Mouse (Mus musculus): ENCODE data around the gene Rora. TPM values are rescaled to one million over a fixed set of nuclear protein-coding genes. Genes with fewer than 3 reads are reported as not detected.

Gene Rora
- polyA plus RNA-seq, 1 experiment: 24.1 TPM

DNA sequence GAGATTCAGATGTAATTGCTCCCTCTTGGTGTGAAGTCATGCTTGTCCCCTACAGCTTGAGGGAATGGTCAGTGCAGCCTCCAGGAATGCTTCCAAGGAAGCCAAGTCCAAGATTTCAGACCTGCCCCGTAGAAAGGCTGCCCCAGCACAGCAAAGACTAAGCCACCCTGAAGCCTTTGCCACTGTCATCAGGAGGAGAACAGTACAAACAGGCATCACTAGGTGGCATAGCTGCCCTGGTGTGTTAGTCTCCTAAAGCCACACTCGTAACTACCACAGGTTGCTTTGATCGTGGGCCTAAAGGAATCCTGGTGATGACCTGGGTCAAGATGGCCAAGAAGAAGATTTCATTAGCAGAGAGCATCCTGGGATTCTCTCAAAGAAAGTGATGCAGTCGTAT lies 176.3 kb downstream of the Rora start:
- H3K36me3 ChIP-seq (ENCODE audit: control insufficient read depth, insufficient read depth, low read length): no peaks in the 10 kb centered on the region
- H3K4me1 ChIP-seq (ENCODE audit: control insufficient read depth, insufficient read depth, low read length): no peaks in the 10 kb centered on the region
- no peaks in the 10 kb centered on the region for H3K27me3 ChIP-seq (ENCODE audit: control insufficient read depth, insufficient read depth, low read length)
- TF ChIP-seq CTCF (IDR thresholded peaks at IDR 0.05; ENCODE audit: control insufficient read depth, insufficient read depth, insufficient replicate concordance, low read depth, low read length) (0 out of 2 replicates have a peak, but pooled peaks have one; percentile 6), POLR2A (IDR thresholded peaks at IDR 0.05; ENCODE audit: control insufficient read depth, low read depth, low read length) (no peak)
- no peak overlapping the region for H3K4me3 ChIP-seq (ENCODE audit: control insufficient read depth, low read depth, low read length)
- no peak overlapping the region for H3K27ac ChIP-seq (ENCODE audit: control insufficient read depth, insufficient read depth, low read depth, low read length)

GRCm38 (mm10) chr9:68833323-68833722 lies 179.7 kb downstream of the Rora start:
- no peak overlapping the region for H3K27ac ChIP-seq (ENCODE audit: control insufficient read depth, insufficient read depth, low read depth, low read length)
- no peak for TF ChIP-seq CTCF (IDR thresholded peaks at IDR 0.05; ENCODE audit: control insufficient read depth, insufficient read depth, insufficient replicate concordance, low read depth, low read length)
- no peak for TF ChIP-seq POLR2A (IDR thresholded peaks at IDR 0.05; ENCODE audit: control insufficient read depth, low read depth, low read length)
- no peaks in the 10 kb centered on the region for H3K4me1 ChIP-seq (ENCODE audit: control insufficient read depth, insufficient read depth, low read length)
- no peak overlapping the region for H3K4me3 ChIP-seq (ENCODE audit: control insufficient read depth, low read depth, low read length)
- no peaks in the 10 kb centered on the region for H3K36me3 ChIP-seq (ENCODE audit: control insufficient read depth, insufficient read depth, low read length)
- H3K27me3 ChIP-seq (ENCODE audit: control insufficient read depth, insufficient read depth, low read length): no peaks in the 10 kb centered on the region

GRCm38 (mm10) chr9:68835037-68835649 lies 181.6 kb downstream of the Rora start:
- Histone ChIP-seq H3K4me3 (ENCODE audit: control insufficient read depth, low read depth, low read length) (no peak overlapping the region), H3K27me3 (ENCODE audit: control insufficient read depth, insufficient read depth, low read length) (no peaks in the 10 kb centered on the region), H3K4me1 (ENCODE audit: control insufficient read depth, insufficient read depth, low read length) (no peaks in the 10 kb centered on the region), H3K27ac (ENCODE audit: control insufficient read depth, insufficient read depth, low read depth, low read length) (no peak overlapping the region), H3K36me3 (ENCODE audit: control insufficient read depth, insufficient read depth, low read length) (no peaks in the 10 kb centered on the region)
- TF ChIP-seq CTCF (IDR thresholded peaks at IDR 0.05; ENCODE audit: control insufficient read depth, insufficient read depth, insufficient replicate concordance, low read depth, low read length) (no peak), POLR2A (IDR thresholded peaks at IDR 0.05; ENCODE audit: control insufficient read depth, low read depth, low read length) (no peak)

- no peaks in the 10 kb centered on the region; the same call in 1 of the 2 replicates for H3K4me1 ChIP-seq (ENCODE audit: control insufficient read depth, insufficient read depth, low read length)
- no peaks in the 10 kb centered on the region for H3K36me3 ChIP-seq (ENCODE audit: control insufficient read depth, insufficient read depth, low read length)
- no peak for TF ChIP-seq CTCF (IDR thresholded peaks at IDR 0.05; ENCODE audit: control insufficient read depth, insufficient read depth, insufficient replicate concordance, low read depth, low read length)
- no peak for TF ChIP-seq POLR2A (IDR thresholded peaks at IDR 0.05; ENCODE audit: control insufficient read depth, low read depth, low read length)
- no peak overlapping the region for H3K27ac ChIP-seq (ENCODE audit: control insufficient read depth, insufficient read depth, low read depth, low read length)
- no peak overlapping the region for H3K4me3 ChIP-seq (ENCODE audit: control insufficient read depth, low read depth, low read length)
- H3K27me3 ChIP-seq (ENCODE audit: control insufficient read depth, insufficient read depth, low read length): no peaks in the 10 kb centered on the region
Observed at GRCm38 (mm10) chr9:68842134-68842892, 188.7 kb downstream of the Rora start.

DNA sequence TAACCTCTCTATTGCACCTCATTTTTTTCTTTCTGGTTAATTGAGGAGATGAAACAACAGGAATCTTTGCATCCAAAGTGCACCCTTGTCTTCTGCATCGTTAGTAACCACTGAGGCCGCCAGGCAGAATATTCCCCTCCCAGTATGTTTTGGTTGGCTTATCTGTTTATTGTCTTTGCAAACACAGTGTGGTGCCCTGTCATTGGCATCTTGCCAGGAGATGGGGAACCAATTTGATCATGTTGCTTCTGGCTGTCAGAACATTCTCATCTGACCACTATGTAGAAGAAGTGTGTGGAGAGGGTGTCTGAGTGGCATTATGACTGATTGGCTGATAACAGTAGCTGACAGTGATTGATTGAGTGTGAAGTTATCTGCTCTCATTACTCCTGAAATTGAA lies 192.0 kb downstream of the Rora start:
- Histone ChIP-seq H3K4me1 (ENCODE audit: control insufficient read depth, insufficient read depth, low read length) (no peaks in the 10 kb centered on the region; the same call in 1 of the 2 replicates), H3K27ac (ENCODE audit: control insufficient read depth, insufficient read depth, low read depth, low read length) (no peak overlapping the region), H3K27me3 (ENCODE audit: control insufficient read depth, insufficient read depth, low read length) (no peaks in the 10 kb centered on the region), H3K4me3 (ENCODE audit: control insufficient read depth, low read depth, low read length) (no peak overlapping the region), H3K36me3 (ENCODE audit: control insufficient read depth, insufficient read depth, low read length) (no peaks in the 10 kb centered on the region)
- TF ChIP-seq POLR2A (IDR thresholded peaks at IDR 0.05; ENCODE audit: control insufficient read depth, low read depth, low read length): no peak
- TF ChIP-seq CTCF (IDR thresholded peaks at IDR 0.05; ENCODE audit: control insufficient read depth, insufficient read depth, insufficient replicate concordance, low read depth, low read length): no peak

DNA sequence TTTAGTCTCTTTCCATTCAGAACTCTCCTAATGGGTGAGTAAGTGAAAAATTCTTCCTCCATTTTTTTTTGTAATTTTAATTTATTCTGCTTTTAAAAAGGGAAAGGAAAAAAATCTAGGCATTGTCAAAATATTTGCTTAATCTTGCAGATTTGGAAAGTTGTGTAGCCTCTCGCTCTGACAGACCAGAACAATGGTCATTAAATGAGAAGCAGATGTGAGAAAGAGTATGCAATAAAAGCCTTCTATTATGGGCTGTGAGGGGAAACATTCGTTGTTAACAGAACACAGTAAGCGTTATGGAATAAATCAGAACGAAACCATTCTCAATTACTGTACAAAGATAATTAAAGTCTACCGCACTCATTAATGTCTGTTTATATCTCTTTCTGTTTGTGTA lies 196.7 kb downstream of the Rora start:
- Histone ChIP-seq H3K27ac (ENCODE audit: control insufficient read depth, insufficient read depth, low read depth, low read length) (no peak overlapping the region), H3K4me3 (ENCODE audit: control insufficient read depth, low read depth, low read length) (no peak overlapping the region), H3K27me3 (ENCODE audit: control insufficient read depth, insufficient read depth, low read length) (no peaks in the 10 kb centered on the region), H3K36me3 (ENCODE audit: control insufficient read depth, insufficient read depth, low read length) (no peaks in the 10 kb centered on the region), H3K4me1 (ENCODE audit: control insufficient read depth, insufficient read depth, low read length) (no peaks in the 10 kb centered on the region)
- no peak for TF ChIP-seq POLR2A (IDR thresholded peaks at IDR 0.05; ENCODE audit: control insufficient read depth, low read depth, low read length)
- no peak for TF ChIP-seq CTCF (IDR thresholded peaks at IDR 0.05; ENCODE audit: control insufficient read depth, insufficient read depth, insufficient replicate concordance, low read depth, low read length)

- H3K36me3 ChIP-seq (ENCODE audit: control insufficient read depth, insufficient read depth, low read length): no peaks in the 10 kb centered on the region
- no peak overlapping the region for H3K4me3 ChIP-seq (ENCODE audit: control insufficient read depth, low read depth, low read length)
- no peaks in the 10 kb centered on the region for H3K4me1 ChIP-seq (ENCODE audit: control insufficient read depth, insufficient read depth, low read length)
- H3K27ac ChIP-seq (ENCODE audit: control insufficient read depth, insufficient read depth, low read depth, low read length): no peak overlapping the region
- TF ChIP-seq POLR2A (IDR thresholded peaks at IDR 0.05; ENCODE audit: control insufficient read depth, low read depth, low read length) (no peak), CTCF (IDR thresholded peaks at IDR 0.05; ENCODE audit: control insufficient read depth, insufficient read depth, insufficient replicate concordance, low read depth, low read length) (no peak)
- no peaks in the 10 kb centered on the region for H3K27me3 ChIP-seq (ENCODE audit: control insufficient read depth, insufficient read depth, low read length)
Observed at GRCm38 (mm10) chr9:68852201-68852600, 198.6 kb downstream of the Rora start.
